8 mouse cellular contexts compared by ENCODE assay signal in the genomic region with DNA sequence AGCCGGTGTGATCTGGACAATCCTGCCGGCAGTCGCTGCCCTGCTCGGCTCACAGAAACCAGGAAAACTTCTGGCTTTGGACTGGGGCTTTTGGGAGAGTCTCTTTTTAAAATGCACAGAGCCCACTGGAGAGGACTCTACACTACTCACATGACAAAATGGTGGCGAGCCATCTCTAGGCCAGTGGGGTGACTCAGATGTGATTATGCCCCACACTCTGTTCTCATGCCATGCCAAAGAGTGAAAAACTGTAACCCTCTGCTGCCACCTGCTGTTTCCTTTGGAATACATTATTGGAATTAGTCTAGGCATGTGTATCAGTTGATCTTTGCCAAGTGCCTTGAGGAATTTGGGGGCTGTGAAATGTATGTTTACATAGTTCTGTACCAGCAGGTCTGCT. TPM values are rescaled to one million over a fixed set of nuclear protein-coding genes. Genes with fewer than 3 reads are reported as not detected.
A peak's percentile ranks its signal among the peaks of the same experiment; 100 is the strongest.
DNase-seq lines count a peak whose midpoint lies in the region; ATAC-seq and TF ChIP-seq lines count a peak whose summit lies in the region.

No protein-coding gene starts in this region.

- TF ChIP-seq CTCF in brain, embryonic 14.5 days (IDR thresholded peaks at IDR 0.05; ENCODE audit: borderline replicate concordance, extremely low read depth, insufficient read depth, insufficient read length) = peak; percentile 66; the same call in 1 of the 2 replicates

- H3K4me2 ChIP-seq in limb, embryonic 11.5 days (ENCODE audit: low read depth, severe bottlenecking) = no peak overlapping the region
- no peak overlapping the region for H3K4me2 ChIP-seq in neural tube, embryonic 13.5 days

- no peak for TF ChIP-seq POLR2A in brain, embryonic 14.5 days (IDR thresholded peaks at IDR 0.05; ENCODE audit: borderline replicate concordance, extremely low read depth, insufficient read depth, insufficient read length, poor library complexity, severe bottlenecking)

- no peak overlapping the region for H3K27ac ChIP-seq in limb, embryonic 11.5 days (replicated peaks; ENCODE audit: low read depth, low read length)
- no peak overlapping the region for H3K27ac ChIP-seq in neural tube, embryonic 13.5 days (replicated peaks)

- ATAC-seq in erythroblast, adult 5-6 weeks (replicated peaks; ENCODE audit: low FRiP score, poor library complexity, severe bottlenecking) = 0 out of 2 replicates have a peak, but pooled peaks have one; percentile 40
- peak; percentile 62; the same call in 1 of the 2 replicates for ATAC-seq in limb, embryonic 11.5 days (ENCODE audit: insufficient number of reproducible peaks, low FRiP score, low TSS enrichment, low read depth)
- peak; percentile 53 for ATAC-seq in neural tube, embryonic 13.5 days (ENCODE audit: low read depth)

- 76% methylated on average over 5 of the region's 5 CpGs for WGBS in limb, embryonic 11.5 days
- 76% methylated on average over 5 of the region's 5 CpGs for WGBS in neural tube, embryonic 13.5 days

- peak; percentile 77 for DNase-seq in urinary bladder, postnatal 14 days (ENCODE audit: low spot score)
- DNase-seq in urinary bladder, postnatal 4 days (ENCODE audit: low spot score in 2 of 2) = no peak
- DNase-seq in brain, embryonic 14.5 days (ENCODE audit: low read depth) = peak; percentile 79
- peak; percentile 52 for DNase-seq in hindlimb bud, embryonic 11.5 days (ENCODE audit: extremely low spot score, low read depth, low spot score)
- peak; percentile 74 for DNase-seq in limb, embryonic 11.5 days (ENCODE audit: low spot score)
- no peak for DNase-seq in gastrocnemius, adult 8-10 months (ENCODE audit: low spot score in 2 of 2)

- H3K9me3 ChIP-seq in limb, embryonic 11.5 days (ENCODE audit: control insufficient read depth, low read length) = peaks cover 2% of the 10 kb centered on the region; the same call in 1 of the 2 replicates
- no peaks in the 10 kb centered on the region for H3K9me3 ChIP-seq in neural tube, embryonic 13.5 days

- H3K9ac ChIP-seq in limb, embryonic 11.5 days (ENCODE audit: low read length) = no peak overlapping the region
- no peak overlapping the region for H3K9ac ChIP-seq in neural tube, embryonic 13.5 days

- no peaks in the 10 kb centered on the region for H3K27me3 ChIP-seq in limb, embryonic 11.5 days (ENCODE audit: control insufficient read depth, insufficient read depth, low read length)
- H3K27me3 ChIP-seq in neural tube, embryonic 13.5 days = 0 out of 2 replicates have a peak, but pooled peaks cover 4% of the 10 kb centered on the region

- H3K36me3 ChIP-seq in limb, embryonic 11.5 days (ENCODE audit: control insufficient read depth, insufficient read depth, low read length) = no peaks in the 10 kb centered on the region
- no peaks in the 10 kb centered on the region for H3K36me3 ChIP-seq in neural tube, embryonic 13.5 days

- no peaks in the 10 kb centered on the region for H3K4me1 ChIP-seq in limb, embryonic 11.5 days (ENCODE audit: control insufficient read depth, insufficient read depth, low read length)
- no peaks in the 10 kb centered on the region for H3K4me1 ChIP-seq in neural tube, embryonic 13.5 days (replicated peaks)

- no peak overlapping the region for H3K4me3 ChIP-seq in limb, embryonic 11.5 days (ENCODE audit: low read depth, low read length)
- no peak overlapping the region for H3K4me3 ChIP-seq in neural tube, embryonic 13.5 days

RNA-seq across cellular contexts. Expression of a gene that starts 17.9 kb away (rescaled TPM):
- 1.2 and 1.4 TPM in 2 replicates for polyA plus RNA-seq in brain, embryonic 14.5 days (2012; rRNA removed)
- not detected in 2 replicates for total RNA-seq in erythroblast, adult 5-6 weeks (2015; ENCODE audit: low replicate concordance)
- total RNA-seq in erythroblast, adult 5-6 weeks (2017; ENCODE audit: low replicate concordance) = not detected in 2 replicates
- polyA plus RNA-seq in limb, embryonic 11.5 days (2014; fragmentation: Nextera tagmentation; extraction: Ambion mirVana) = 1.4 and 1.7 TPM in 2 replicates
- 2.7 and 4.8 TPM in 2 replicates for polyA plus RNA-seq in neural tube, embryonic 13.5 days (2015; fragmentation: Nextera tagmentation; extraction: Ambion mirVana)
- total RNA-seq in gastrocnemius, adult 8-10 months (2022) = 1 to 10 TPM; 2.0 to 4.2 (median 2.5) TPM

RNA-seq across cellular contexts. Expression of a gene that starts 30.6 kb away (rescaled TPM):
- 67.9 and 79.0 TPM in 2 replicates for polyA plus RNA-seq in brain, embryonic 14.5 days (2012; rRNA removed)
- total RNA-seq in erythroblast, adult 5-6 weeks (2015; ENCODE audit: low replicate concordance) = 2.1 and 2.3 TPM in 2 replicates
- total RNA-seq in erythroblast, adult 5-6 weeks (2017; ENCODE audit: low replicate concordance) = 1.8 and 3.9 TPM in 2 replicates
- 28.7 and 31.4 TPM in 2 replicates for polyA plus RNA-seq in limb, embryonic 11.5 days (2014; fragmentation: Nextera tagmentation; extraction: Ambion mirVana)
- polyA plus RNA-seq in neural tube, embryonic 13.5 days (2015; fragmentation: Nextera tagmentation; extraction: Ambion mirVana) = 47.4 and 48.5 TPM in 2 replicates
- 10 to 100 TPM in 1 of 4 experiments, 1 to 10 TPM in 3; 6.7 to 10.4 (median 7.9) TPM for total RNA-seq in gastrocnemius, adult 8-10 months (2022)

Comparison
In these comparisons a context has a peak if more than half of its experiments do, and no peak if none do; other contexts are left out.
1. DNase-seq: peak in urinary bladder, postnatal 14 days (single experiment), brain, embryonic 14.5 days (single experiment), hindlimb bud, embryonic 11.5 days (single experiment) and limb, embryonic 11.5 days (single experiment); none in urinary bladder, postnatal 4 days (0 of 2) and gastrocnemius, adult 8-10 months (0 of 2).
2. Peak in every context shown above with its lines, with median percentiles within 50 percentile points of each other: ATAC-seq.